Mouse (Mus musculus) telencephalon, adult 2 months (tissue): Measurements from ENCODE around the gene Tmem233.
A peak's percentile ranks its signal among the peaks of the same experiment; 100 is the strongest.

Experiments
- DNase-seq: peaks from one replicate; pipeline ENCODE4 v3.0.0-alpha.2; 2011; ENCODE audit warnings: low read depth, low spot score

Tmem233 gene

DNA sequence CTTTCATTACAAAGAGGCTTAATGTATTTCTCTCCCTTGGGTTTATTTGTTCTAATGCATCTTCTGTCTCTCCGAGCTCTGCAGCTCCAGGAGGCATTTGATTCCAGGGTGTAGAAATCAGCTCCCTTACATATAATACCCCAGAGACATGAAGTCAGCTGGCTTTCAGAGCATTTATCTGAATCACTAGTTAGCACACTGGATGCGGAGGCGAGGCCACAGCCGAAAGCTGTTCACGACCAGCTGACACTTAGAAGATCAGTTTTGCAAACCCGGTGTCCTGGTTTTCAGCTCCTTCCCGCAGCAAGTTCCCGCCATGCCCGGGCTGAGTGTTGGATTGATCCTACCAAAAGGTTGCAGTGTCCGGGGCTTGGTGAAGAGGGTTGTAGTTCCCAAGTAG is 78.8 kb downstream of the Tmem233 start:
- DNase-seq, result peak; percentile 67

- no peak for DNase-seq
Observed at GRCm38 (mm10) chr5:116003825-116004224, 79.2 kb downstream of the Tmem233 start.

DNA sequence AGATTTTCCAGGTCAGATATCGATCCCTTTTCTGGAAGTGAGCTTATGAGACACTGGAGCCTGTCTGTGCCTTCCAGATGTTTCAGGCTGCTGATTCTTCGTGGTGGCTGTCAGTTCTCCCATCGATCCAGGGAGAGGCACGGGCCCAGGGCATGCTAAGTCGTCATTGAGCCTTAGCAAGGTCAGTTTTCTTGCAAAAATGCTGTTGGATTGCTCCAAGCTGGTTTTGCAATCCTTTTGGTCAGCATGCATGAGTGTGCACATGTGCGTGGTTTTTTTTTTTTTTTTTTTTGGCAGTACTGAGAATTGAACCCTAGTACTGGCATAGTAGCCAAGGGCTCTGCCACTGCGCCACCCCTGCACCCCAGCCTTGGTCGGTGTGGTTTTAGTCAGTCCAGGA is 79.9 kb downstream of the Tmem233 start:
- DNase-seq, result no peak

DNA sequence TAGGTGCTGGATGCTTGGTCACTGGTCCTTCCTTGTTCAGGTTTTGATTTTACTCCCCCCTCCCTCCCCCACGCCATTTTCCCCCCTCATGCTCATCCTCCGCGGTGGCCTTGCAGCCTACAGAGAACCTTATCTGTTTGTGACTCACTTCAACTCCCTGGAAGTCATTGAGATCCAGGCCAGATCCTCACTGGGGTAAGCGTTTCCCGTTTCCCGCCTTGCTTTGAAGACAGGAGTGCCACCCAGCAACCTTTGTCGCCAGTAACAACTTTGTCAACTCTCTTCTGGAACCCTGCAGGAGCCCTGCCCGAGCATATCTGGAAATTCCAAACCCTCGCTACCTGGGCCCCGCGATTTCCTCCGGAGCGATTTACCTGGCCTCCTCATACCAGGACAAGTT is 85.7 kb downstream of the Tmem233 start:
- DNase-seq, result no peak

- DNase-seq, result no peak
Observed at GRCm38 (mm10) chr5:115994101-115994500, 88.9 kb downstream of the Tmem233 start.

- no peak for DNase-seq
Observed at GRCm38 (mm10) chr5:115991717-115992116, 91.3 kb downstream of the Tmem233 start.
